Mouse (Mus musculus) hindbrain, embryonic 11.5 days (tissue): Measurements from ENCODE around the gene Gamt. TPM values are rescaled to one million over a fixed set of nuclear protein-coding genes. Genes with fewer than 3 reads are reported as not detected.

Experiments
- ATAC-seq: fragments of 200-750 bp; cut with Nextera tagmentation; 2 replicates; pipeline ENCODE4 v1.8.0; 2017; ENCODE audit warnings: mild to moderate bottlenecking, moderate TSS enrichment, moderate library complexity; ENCODE audit not compliant: low FRiP score
- DNase-seq: peaks from one replicate; pipeline ENCODE4 v3.0.0-alpha.2; 2015; ENCODE audit warnings: low spot score
- H3K27ac ChIP-seq: fragments of 300-500 bp; sonication (generic); 2 replicates; pipeline ENCODE4 v1.5.1; 2014; ENCODE audit warnings: mild to moderate bottlenecking, low read depth, low read length
- H3K27me3 ChIP-seq: fragments of 300-500 bp; sonication (generic); 2 replicates; pipeline ENCODE4 v1.6.1; 2014; ENCODE audit warnings: mild to moderate bottlenecking, low read length, moderate library complexity, mixed read lengths; ENCODE audit not compliant: control insufficient read depth, insufficient read depth
- H3K36me3 ChIP-seq: fragments of 300-500 bp; sonication (generic); 2 replicates; pipeline ENCODE4 v1.6.1; 2014; ENCODE audit warnings: mild to moderate bottlenecking, low read length, moderate library complexity, mixed read lengths; ENCODE audit not compliant: control insufficient read depth, insufficient read depth
- H3K4me1 ChIP-seq: fragments of 300-500 bp; sonication (generic); replicated peaks from 2 replicates; pipeline ENCODE4 v1.6.1; 2014; ENCODE audit warnings: low read length, mixed read lengths; ENCODE audit not compliant: control insufficient read depth, insufficient read depth
- H3K4me2 ChIP-seq: fragments of 300-500 bp; sonication (generic); replicated peaks from 2 replicates; pipeline ENCODE4 v1.6.1; 2014; ENCODE audit warnings: mild to moderate bottlenecking, low read depth, low read length
- H3K4me3 ChIP-seq: fragments of 300-500 bp; sonication (generic); 2 replicates; pipeline ENCODE4 v1.5.1; 2014; ENCODE audit warnings: low read depth, low read length
- H3K9ac ChIP-seq: fragments of 300-500 bp; sonication (generic); 2 replicates; pipeline ENCODE4 v1.6.1; 2014; ENCODE audit warnings: low read depth, low read length
- H3K9me3 ChIP-seq: fragments of 300-500 bp; sonication (generic); 2 replicates; pipeline ENCODE4 v1.6.1; 2016; ENCODE audit warnings: low read length; ENCODE audit not compliant: control insufficient read depth
- WGBS: fragments of 180-500 bp; shearing (Covaris S2); extraction: QIAGEN DNeasy Blood & Tissue Kit; methylation state at CpG from one replicate; pipeline ENCODE4 v1.1.7; 2014; 5-methylcytosine and 5-hydroxymethylcytosine counted together
- polyA plus RNA-seq: library from polyadenylated mRNA; unstranded; fragments of >200 nt; fragmentation: Nextera tagmentation; extraction: Ambion mirVana; gene quantifications from 2 replicates; pipeline ENCODE4 v1.2.1, GENCODE M21; 2014

The Gamt gene
- polyA plus RNA-seq, 1 experiment from 2014 or later = 30.4 TPM

DNA sequence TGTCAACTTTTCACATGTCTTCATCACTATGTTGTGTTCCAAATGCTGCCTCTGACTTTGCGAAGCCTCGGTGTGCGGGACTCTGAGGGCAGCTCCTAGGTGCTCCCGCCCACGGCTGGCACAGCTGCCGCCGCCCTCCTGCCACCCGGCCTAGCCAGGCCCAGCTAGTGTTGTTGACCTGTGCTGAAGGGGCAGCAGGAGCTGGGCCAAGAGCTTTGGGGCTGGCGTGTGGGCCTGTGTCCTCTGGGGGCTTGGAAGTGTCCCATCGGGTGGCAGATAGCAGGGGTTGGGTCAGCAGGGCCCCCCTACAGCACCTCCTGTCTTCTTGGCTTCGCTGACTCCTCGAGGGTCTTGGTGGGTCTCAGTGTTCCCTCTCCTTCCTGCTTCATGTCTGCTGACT lies 18.5 kb upstream of the Gamt start:
- H3K27ac ChIP-seq = no peak overlapping the region
- no peak overlapping the region for H3K4me2 ChIP-seq
- H3K4me1 ChIP-seq = no peaks in the 10 kb centered on the region
- no peak for DNase-seq
- 93% methylated on average over 12 of the region's 12 CpGs for WGBS
- H3K4me3 ChIP-seq = no peak overlapping the region
- no peaks in the 10 kb centered on the region for H3K9me3 ChIP-seq
- H3K9ac ChIP-seq = no peak overlapping the region
- no peak for ATAC-seq
- no peaks in the 10 kb centered on the region for H3K27me3 ChIP-seq
- H3K36me3 ChIP-seq = peaks cover 19% of the 10 kb centered on the region

DNA sequence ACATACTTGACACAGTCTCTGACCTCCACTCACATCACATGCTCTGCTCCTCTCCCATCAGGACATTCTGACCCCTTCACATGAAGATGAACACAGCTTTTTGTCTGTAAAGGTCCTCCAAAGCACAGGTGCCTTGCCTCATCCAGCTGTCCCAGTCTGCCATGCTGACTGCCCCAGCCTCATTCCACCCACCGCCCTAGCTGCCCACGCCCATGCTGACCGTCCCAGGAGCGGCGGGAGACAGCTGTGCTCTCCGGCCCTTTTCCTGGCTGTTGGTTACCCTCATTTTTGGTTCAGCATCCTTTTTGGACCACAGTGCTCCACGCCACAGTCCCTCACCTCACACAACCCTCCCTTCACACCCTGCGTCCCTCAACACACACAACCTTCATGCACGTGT lies 17.6 kb upstream of the Gamt start:
- Histone ChIP-seq H3K4me1 (no peaks in the 10 kb centered on the region), H3K4me2 (no peak overlapping the region), H3K9ac (no peak overlapping the region), H3K9me3 (no peaks in the 10 kb centered on the region), H3K4me3 (no peak overlapping the region), H3K27ac (no peak overlapping the region), H3K36me3 (peaks cover 16% of the 10 kb centered on the region), H3K27me3 (no peaks in the 10 kb centered on the region)
- DNase-seq = no peak
- WGBS = 95% methylated on average over 9 of the region's 9 CpGs
- ATAC-seq = no peak

DNA sequence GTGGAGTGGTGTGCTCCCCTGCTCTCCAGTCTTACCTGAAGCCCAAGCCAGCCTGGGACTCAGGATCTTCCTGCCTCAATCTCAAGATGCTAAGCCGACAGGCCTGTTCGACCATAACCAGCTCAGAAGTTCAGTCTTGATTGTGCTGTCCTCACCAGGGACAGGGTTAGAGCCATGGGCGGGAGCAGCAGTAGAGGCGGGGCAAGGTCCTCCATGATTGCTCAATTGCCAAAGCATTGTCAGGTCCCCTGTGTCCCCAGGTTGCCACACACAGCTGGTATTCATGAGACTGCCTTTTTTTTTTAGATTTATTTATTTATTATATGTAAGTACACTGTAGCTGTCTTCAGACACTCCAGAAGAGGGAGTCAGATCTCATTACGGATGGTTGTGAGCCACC lies 15.4 kb upstream of the Gamt start:
- Histone ChIP-seq H3K9me3 (no peaks in the 10 kb centered on the region), H3K4me2 (no peak overlapping the region), H3K27me3 (no peaks in the 10 kb centered on the region), H3K36me3 (peaks cover 14% of the 10 kb centered on the region), H3K27ac (no peak overlapping the region), H3K4me1 (no peaks in the 10 kb centered on the region), H3K9ac (no peak overlapping the region), H3K4me3 (no peak overlapping the region)
- no peak for DNase-seq
- no peak for ATAC-seq
- 86% methylated on average over 4 of the region's 5 CpGs for WGBS

DNA sequence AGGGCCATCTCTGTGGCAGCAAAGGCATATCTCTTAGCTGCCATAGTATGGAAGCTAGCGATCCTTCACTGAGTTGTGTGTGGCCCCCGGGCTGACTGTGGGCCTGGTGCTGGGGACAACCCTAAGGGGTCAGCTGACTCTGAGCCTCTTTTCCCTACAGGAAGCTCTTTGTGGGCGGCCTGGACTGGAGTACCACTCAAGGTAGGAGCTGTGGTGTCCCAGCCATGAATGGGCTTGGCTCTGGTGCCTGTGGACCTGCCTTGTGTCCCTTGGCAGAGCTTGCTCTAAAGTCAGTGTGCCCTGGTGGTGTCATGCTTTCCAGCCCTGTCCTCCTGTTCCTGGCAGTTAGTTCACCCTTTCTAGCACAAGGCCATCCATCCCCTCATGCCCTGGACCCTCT lies 13.0 kb upstream of the Gamt start:
- peaks cover 12% of the 10 kb centered on the region; the same call in 1 of the 2 replicates for H3K36me3 ChIP-seq
- 89% methylated on average over 3 of the region's 3 CpGs for WGBS
- H3K4me3 ChIP-seq = no peak overlapping the region

DNA sequence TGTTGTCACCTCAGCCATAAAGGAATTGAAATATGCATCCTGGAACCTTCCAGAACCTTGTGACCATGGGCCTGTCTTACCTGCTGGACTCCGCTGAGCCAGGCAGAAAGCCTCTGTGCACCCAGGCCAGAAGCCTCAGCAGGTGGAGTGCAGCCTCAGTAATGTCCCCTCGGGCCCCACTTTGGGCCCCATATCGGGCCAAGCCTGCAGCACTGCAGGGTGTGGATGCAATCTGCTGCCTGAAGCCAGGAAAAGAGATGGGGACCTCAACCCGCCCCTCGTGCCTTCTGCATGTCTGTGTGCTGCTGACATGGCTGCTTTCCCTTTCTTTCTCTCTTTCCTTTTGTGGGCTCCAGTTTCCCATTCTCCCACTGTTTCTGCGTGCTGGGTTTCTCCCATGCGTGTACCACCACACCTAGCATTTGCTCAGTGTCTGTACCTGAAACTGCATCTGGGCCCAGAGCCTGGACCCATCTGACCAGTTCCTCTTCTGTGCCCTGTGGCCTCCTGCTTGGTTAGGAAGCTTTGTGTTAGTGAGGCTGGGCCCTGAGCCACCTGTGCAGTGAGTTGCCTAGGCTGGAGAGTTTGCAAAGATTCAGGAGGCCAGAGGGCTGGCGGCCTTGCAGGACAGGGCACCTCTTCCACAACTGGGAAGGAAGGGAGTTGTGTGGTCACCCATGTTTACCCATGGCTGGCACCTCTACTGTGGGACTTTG lies 11.2 kb upstream of the Gamt start:
- H3K27me3 ChIP-seq = no peaks in the 10 kb centered on the region
- H3K9ac ChIP-seq = no peak overlapping the region
- H3K9me3 ChIP-seq = no peaks in the 10 kb centered on the region
- H3K27ac ChIP-seq = no peak overlapping the region
- ATAC-seq = no peak
- DNase-seq = no peak
- H3K4me1 ChIP-seq = peaks cover 5% of the 10 kb centered on the region
- H3K4me3 ChIP-seq = no peak overlapping the region
- 91% methylated on average over 8 of the region's 8 CpGs for whole genome bisulfite sequencing
- no peak overlapping the region for H3K4me2 ChIP-seq
- 0 out of 2 replicates have a peak, but pooled peaks cover 4% of the 10 kb centered on the region for H3K36me3 ChIP-seq

More for the DNA sequence above, 13.0 kb upstream of the Gamt start:
- no peak for ATAC-seq
- H3K9me3 ChIP-seq = no peaks in the 10 kb centered on the region
- no peaks in the 10 kb centered on the region for H3K27me3 ChIP-seq
- no peak overlapping the region for H3K9ac ChIP-seq
- H3K27ac ChIP-seq = no peak overlapping the region
- DNase-seq = no peak
- no peak overlapping the region for H3K4me2 ChIP-seq
- H3K4me1 ChIP-seq = no peaks in the 10 kb centered on the region; the same call in 1 of the 2 replicates

DNA sequence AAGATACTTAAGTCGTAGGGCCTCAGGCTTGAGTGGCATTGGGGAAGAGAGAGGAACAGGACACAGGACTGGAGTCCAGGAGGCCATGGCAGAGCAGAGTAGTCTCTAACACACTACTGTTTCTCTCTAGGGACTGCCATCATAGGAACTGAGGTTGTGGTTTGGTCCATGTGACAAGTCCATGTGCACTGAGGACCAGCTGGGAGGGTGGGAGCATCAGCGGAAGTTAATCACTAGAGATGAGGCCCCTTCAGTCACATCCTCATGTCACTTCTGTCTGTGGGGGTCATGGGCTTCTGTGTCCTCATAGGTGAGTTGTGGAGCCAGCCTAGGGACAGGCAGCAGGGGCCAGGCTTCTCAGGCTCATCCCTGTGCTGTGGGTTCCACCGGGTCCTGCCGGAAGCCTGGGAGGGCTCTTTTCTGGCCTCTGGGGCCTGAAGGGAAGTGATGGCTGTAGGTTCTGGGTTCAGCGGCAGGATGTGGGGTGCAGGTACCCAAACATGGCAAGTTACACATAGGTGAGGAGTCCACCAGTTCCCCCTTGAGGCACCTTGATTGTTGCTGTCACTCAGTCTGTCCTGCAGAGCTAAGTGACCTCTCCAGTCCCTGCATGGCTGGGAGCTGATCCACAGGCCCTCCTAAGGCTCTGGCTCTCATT lies 10.5 kb upstream of the Gamt start:
- no peak overlapping the region for H3K9ac ChIP-seq
- ATAC-seq (no peak), DNase-seq (no peak)
- 0 out of 2 replicates have a peak, but pooled peaks cover 4% of the 10 kb centered on the region for H3K36me3 ChIP-seq
- no peak overlapping the region for H3K27ac ChIP-seq
- no peak overlapping the region for H3K4me3 ChIP-seq
- no peaks in the 10 kb centered on the region for H3K27me3 ChIP-seq
- H3K4me1 ChIP-seq = peaks cover 7% of the 10 kb centered on the region
- 94% methylated on average over 5 of the region's 5 CpGs for whole genome bisulfite sequencing
- no peaks in the 10 kb centered on the region for H3K9me3 ChIP-seq
- H3K4me2 ChIP-seq = no peak overlapping the region

DNA sequence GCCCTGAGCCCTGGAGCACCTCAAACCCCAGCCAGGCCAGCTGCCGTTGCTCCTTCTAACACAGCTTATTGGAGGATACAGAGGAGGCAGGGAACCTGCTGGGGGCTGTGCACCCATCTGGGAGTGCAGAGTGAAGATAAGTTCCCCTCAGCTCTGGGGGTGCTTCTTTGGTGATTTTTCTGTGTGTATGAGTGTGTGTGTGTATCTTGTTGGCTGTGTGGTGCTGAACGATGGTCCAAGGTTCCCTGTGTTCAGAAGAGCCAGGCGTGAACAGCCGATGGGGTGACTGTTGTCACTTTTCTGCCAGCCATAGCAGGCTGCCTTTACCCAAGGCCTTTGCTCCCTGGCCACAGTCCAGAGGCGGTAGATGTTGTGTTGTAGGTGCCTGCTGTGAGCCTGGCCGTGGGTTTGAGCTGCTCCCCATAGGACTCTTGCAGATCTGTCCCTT lies 9.9 kb upstream of the Gamt start:
- no peaks in the 10 kb centered on the region for H3K9me3 ChIP-seq
- WGBS = 82% methylated on average over 6 of the region's 6 CpGs
- no peaks in the 10 kb centered on the region for H3K27me3 ChIP-seq
- no peak overlapping the region for H3K27ac ChIP-seq
- 0 out of 2 replicates have a peak, but pooled peaks cover 4% of the 10 kb centered on the region for H3K36me3 ChIP-seq
- ATAC-seq = no peak
- no peak overlapping the region for H3K4me3 ChIP-seq
- H3K4me1 ChIP-seq = peaks cover 11% of the 10 kb centered on the region
- no peak overlapping the region for H3K4me2 ChIP-seq
- H3K9ac ChIP-seq = no peak overlapping the region
- no peak for DNase-seq

DNA sequence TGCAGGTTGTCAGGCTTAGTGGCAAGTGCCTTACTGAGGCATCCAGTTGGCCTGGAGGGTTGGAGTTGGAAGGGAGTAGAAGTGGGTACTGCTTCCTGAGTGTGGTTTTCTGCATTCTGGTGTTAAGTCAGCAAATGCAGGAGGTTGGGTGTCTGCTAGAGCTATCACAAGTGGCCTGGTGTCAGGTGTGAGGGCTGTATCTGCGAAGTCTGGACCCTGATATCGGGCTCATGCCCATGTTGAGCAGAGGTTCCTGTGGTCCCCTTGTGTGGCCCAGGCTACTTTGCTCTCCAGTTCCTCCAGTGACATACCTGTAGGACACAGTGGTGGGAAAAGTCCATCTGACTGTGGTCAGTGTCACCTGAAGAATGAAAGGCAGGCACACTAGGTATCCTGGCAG lies 9.3 kb upstream of the Gamt start:
- H3K36me3 ChIP-seq = 0 out of 2 replicates have a peak, but pooled peaks cover 4% of the 10 kb centered on the region
- no peak overlapping the region for H3K4me3 ChIP-seq
- no peak overlapping the region for H3K27ac ChIP-seq
- no peak overlapping the region for H3K9ac ChIP-seq
- no peak overlapping the region for H3K4me2 ChIP-seq
- 95% methylated on average over 2 of the region's 2 CpGs for WGBS
- H3K27me3 ChIP-seq = no peaks in the 10 kb centered on the region
- DNase-seq (no peak), ATAC-seq (no peak)
- peaks cover 12% of the 10 kb centered on the region for H3K4me1 ChIP-seq
- H3K9me3 ChIP-seq = no peaks in the 10 kb centered on the region

DNA sequence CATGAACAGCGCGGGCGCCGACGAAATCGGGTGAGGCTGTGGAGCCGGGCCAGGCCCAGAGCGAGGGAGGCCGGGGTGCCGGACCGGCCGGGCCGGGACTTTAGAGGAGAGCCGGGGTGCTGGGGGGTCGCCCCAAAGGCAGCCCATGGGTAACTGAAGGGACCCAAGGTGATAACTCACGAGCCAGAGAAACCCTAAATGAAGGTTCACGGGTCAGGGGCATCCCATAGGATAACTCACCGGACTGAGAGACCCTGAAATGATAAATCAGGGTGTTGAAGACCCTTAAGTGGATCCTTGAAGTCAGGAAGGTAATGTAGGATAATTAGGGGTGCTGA lies 4.3 kb upstream of the Gamt start:
- H3K4me1 ChIP-seq = peaks cover 17% of the 10 kb centered on the region
- no peak for DNase-seq
- WGBS = under 1% methylated on average over 18 of the region's 18 CpGs

More for the DNA sequence above, 4.3 kb upstream of the Gamt start:
- peak overlapping the region; percentile 44 for H3K4me2 ChIP-seq
- H3K9ac ChIP-seq = peak overlapping the region; percentile 95
- peak overlapping the region; percentile 87 for H3K4me3 ChIP-seq
- no peaks in the 10 kb centered on the region for H3K36me3 ChIP-seq
- no peaks in the 10 kb centered on the region for H3K27me3 ChIP-seq
- no peak; the same call in 1 of the 2 replicates for ATAC-seq
- no peaks in the 10 kb centered on the region for H3K9me3 ChIP-seq
- peak overlapping the region; percentile 58 for H3K27ac ChIP-seq
